Comparison of ENCODE assay signal across 11 mouse cellular contexts in the genomic region with DNA sequence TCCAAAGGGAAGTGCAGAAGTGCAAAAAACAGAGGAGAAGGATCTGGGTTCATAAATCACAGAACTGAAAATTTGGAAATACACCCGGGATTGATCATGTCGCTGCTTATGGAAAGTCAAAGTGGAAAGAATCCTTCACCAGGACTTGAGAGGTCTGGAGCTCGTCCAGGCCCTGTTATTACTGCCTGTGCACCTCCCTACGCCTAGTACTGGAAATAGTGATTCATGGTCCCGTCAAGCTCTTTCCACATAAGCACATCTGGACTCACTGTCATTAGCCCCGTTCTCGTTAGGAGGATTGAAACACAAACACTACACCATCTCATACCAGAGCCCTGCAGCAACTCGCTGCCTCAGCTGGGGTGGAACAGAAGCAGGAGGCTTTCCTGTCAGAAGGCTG.
DNase-seq lines count a peak whose midpoint lies in the region; ATAC-seq lines count a peak whose summit lies in the region.
"Had no signal": no experiment of that assay in that cellular context is flagged by ENCODE, and none has a peak within 500 bp of the region (broad histone marks: within the 10 kb centered on the region; RNA-seq: fewer than 3 reads in every experiment).

No protein-coding gene starts in this region.

- peak; percentile 45 for DNase-seq in gastrocnemius, adult 18-20 months (ENCODE audit: low spot score)
- no peak for DNase-seq in gastrocnemius, postnatal 36 days
- peak; percentile 14 for DNase-seq in urinary bladder, postnatal 14 days (ENCODE audit: low spot score)
- no peak for DNase-seq in urinary bladder, postnatal 4 days (ENCODE audit: low spot score in 2 of 2)
- DNase-seq in cerebellum, adult 11-12 months: no peak
- DNase-seq: cerebellum, postnatal 25 days; kidney, postnatal 10 days; thymus, postnatal 4 days had no signal

- intact Hi-C loops in gastrocnemius, postnatal 36 days (cut with DNase I): no loop called here

- peak; percentile 13 for ATAC-seq in inflammation-experienced regulatory T-cells, adult 6 months
- ATAC-seq in erythroblast, adult 5-6 weeks (replicated peaks; ENCODE audit: low FRiP score, poor library complexity, severe bottlenecking): no peak
- no peak for ATAC-seq in megakaryocyte-erythroid progenitor cell, adult 5-6 weeks (replicated peaks; ENCODE audit: low FRiP score, low TSS enrichment, poor library complexity, severe bottlenecking)

Comparison
In these comparisons a context has a peak if more than half of its experiments do, and no peak if none do; other contexts are left out.
1. DNase-seq: peak in gastrocnemius, adult 18-20 months (single experiment) and urinary bladder, postnatal 14 days (single experiment); none in gastrocnemius, postnatal 36 days (0 of 2), urinary bladder, postnatal 4 days (0 of 2) and cerebellum, adult 11-12 months (single experiment).